Mouse (Mus musculus) heart, adult 2 months (tissue): ENCODE results near the gene Lrrc72.

Experiments used
- CTCF ChIP-seq: fragments of 200-600 bp; IDR thresholded peaks from 2 replicates; pipeline ENCODE4 v1.8.1; 2022; ENCODE audit warnings: antibody characterized with exemption, mild to moderate bottlenecking, moderate library complexity
- EP300 ChIP-seq: fragments of 200-500 bp; IDR thresholded peaks from 2 replicates; pipeline ENCODE4 v1.6.1; 2011; ENCODE audit warnings: low read depth, low read length, control low read depth; ENCODE audit not compliant: insufficient read depth
- POLR2A ChIP-seq: fragments of 200-500 bp; IDR thresholded peaks from 2 replicates; pipeline ENCODE4 v1.6.1; 2011; ENCODE audit warnings: mild to moderate bottlenecking, low read depth, low read length, control low read depth; ENCODE audit not compliant: insufficient read depth

DNA sequence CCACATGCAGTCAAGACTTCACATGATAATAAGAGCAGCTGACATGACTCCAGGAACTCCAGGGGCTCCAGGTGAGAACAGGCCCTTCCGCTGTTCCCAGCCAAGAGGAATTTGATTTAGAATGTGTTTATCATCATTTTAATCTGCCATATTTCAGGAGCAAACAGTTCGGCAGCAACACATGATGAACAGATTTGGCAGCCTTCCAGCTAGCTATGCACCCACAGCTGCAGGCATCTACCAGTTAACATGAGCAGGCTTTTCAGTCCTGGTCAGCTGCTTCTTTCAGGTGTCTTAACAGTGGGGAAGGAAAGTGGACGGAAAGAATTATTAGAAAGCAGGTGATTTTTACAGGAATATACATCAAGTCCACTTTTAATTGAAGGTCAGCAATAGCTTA, 21.6 kb upstream of the Lrrc72 start:
- TF ChIP-seq EP300 (no peak), CTCF (no peak), POLR2A (no peak)
